Comparison of ENCODE assay signal across 22 mouse cellular contexts in the genomic region with DNA sequence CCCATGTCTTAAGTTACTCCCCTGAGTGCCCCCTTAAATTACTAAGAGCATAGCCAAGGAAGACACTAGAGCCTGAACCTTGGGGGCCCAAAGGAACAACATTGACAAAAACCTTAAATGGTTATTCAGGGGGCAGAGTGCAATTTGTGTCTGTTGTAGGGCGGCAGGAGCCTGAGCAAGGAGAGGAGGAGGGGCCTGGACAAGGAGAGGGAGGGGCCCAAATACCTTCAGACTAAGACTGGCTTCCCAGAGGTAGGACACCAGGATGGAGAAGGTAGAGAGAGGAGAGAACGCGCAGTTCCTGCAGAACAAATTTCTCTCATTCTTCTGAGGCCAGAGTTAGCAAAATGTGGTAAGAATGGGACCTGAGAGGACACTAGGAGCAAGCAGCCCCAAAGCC. TPM values are rescaled to one million over a fixed set of nuclear protein-coding genes. Genes with fewer than 3 reads are reported as not detected.
DNase-seq lines count a peak whose midpoint lies in the region; ATAC-seq and TF ChIP-seq lines count a peak whose summit lies in the region.
"Had no signal": no experiment of that assay in that cellular context is flagged by ENCODE, and none has a peak within 500 bp of the region (broad histone marks: within the 10 kb centered on the region; RNA-seq: fewer than 3 reads in every experiment).

No protein-coding gene starts in this region.

- no peak overlapping the region for H3K4me2 ChIP-seq in intestine, embryonic 15.5 days (replicated peaks)
- no peak overlapping the region for H3K4me2 ChIP-seq in intestine, postnatal 0 days (replicated peaks; ENCODE audit: low read depth)
- peak overlapping the region; percentile 15; the same call in 1 of the 2 replicates for H3K4me2 ChIP-seq in lung, embryonic 15.5 days
- H3K4me2 ChIP-seq: embryonic facial prominence, embryonic 12.5 days; forebrain, embryonic 12.5 days; heart, embryonic 12.5 days; midbrain, embryonic 12.5 days had no signal

- no peak overlapping the region for H3K9ac ChIP-seq in intestine, embryonic 15.5 days
- no peak overlapping the region for H3K9ac ChIP-seq in intestine, postnatal 0 days (ENCODE audit: low read depth, low read length)
- no peak overlapping the region for H3K9ac ChIP-seq in lung, embryonic 15.5 days
- H3K9ac ChIP-seq: embryonic facial prominence, embryonic 12.5 days; forebrain, embryonic 12.5 days; heart, embryonic 12.5 days; midbrain, embryonic 12.5 days had no signal

- DNase-seq in lung, postnatal 14 days, result no peak
- peak; percentile 38 for DNase-seq in ZHBTc4 (ENCODE audit: low read depth, low spot score)
- DNase-seq in limb, embryonic 10.5 days (ENCODE audit: low spot score), result no peak
- no peak for DNase-seq in adrenal gland, postnatal 10 days
- DNase-seq in thymus, adult 2 months, result no peak
- DNase-seq: adrenal gland, adult 2 months; cerebellum, adult 18-20 months; cerebellum, postnatal 14 days; gastrocnemius, postnatal 36 days; heart, postnatal 14 days; kidney, adult 2 months; layer of hippocampus, adult 9-11 months; thymus, postnatal 36 days had no signal

- H3K27ac ChIP-seq in intestine, embryonic 15.5 days, result no peak overlapping the region
- no peak overlapping the region for H3K27ac ChIP-seq in intestine, postnatal 0 days (ENCODE audit: low read depth, low read length)
- peak overlapping the region; percentile 85 for H3K27ac ChIP-seq in lung, embryonic 15.5 days
- peak overlapping the region; percentile 73 for H3K27ac ChIP-seq in limb, embryonic 10.5 days
- H3K27ac ChIP-seq in thymus, adult 2 months (ENCODE audit: control insufficient read depth, insufficient read depth, low read length), result no peak overlapping the region
- H3K27ac ChIP-seq: forebrain, embryonic 12.5 days; hindbrain, postnatal 0 days; midbrain, embryonic 12.5 days had no signal

- TF ChIP-seq CTCF in intestine, postnatal 0 days (IDR thresholded peaks at IDR 0.05; ENCODE audit: low read depth), result no peak
- TF ChIP-seq CTCF in thymus, adult 2 months (IDR thresholded peaks at IDR 0.05; ENCODE audit: borderline replicate concordance, control insufficient read depth, extremely low read depth, insufficient read depth, low read length, poor library complexity), result no peak

- ATAC-seq in intestine, embryonic 15.5 days, result peak; percentile 39
- ATAC-seq in intestine, postnatal 0 days, result no peak
- ATAC-seq in lung, embryonic 15.5 days (ENCODE audit: borderline replicate concordance, extremely low read depth, low FRiP score, low TSS enrichment), result no peak
- ATAC-seq: hindbrain, postnatal 0 days had no signal

- peaks cover 15% of the 10 kb centered on the region for H3K4me1 ChIP-seq in intestine, embryonic 15.5 days (replicated peaks)
- H3K4me1 ChIP-seq in intestine, postnatal 0 days (replicated peaks; ENCODE audit: control insufficient read depth, insufficient read depth, low read length), result no peaks in the 10 kb centered on the region
- H3K4me1 ChIP-seq in lung, embryonic 15.5 days, result peaks cover 28% of the 10 kb centered on the region; the same call in 1 of the 2 replicates
- H3K4me1 ChIP-seq in limb, embryonic 10.5 days, result peaks cover 30% of the 10 kb centered on the region
- no peaks in the 10 kb centered on the region for H3K4me1 ChIP-seq in thymus, adult 2 months (replicated peaks; ENCODE audit: control insufficient read depth, insufficient read depth, low read length)

- H3K27me3 ChIP-seq in intestine, embryonic 15.5 days (replicated peaks), result no peaks in the 10 kb centered on the region
- no peaks in the 10 kb centered on the region for H3K27me3 ChIP-seq in intestine, postnatal 0 days (replicated peaks; ENCODE audit: control insufficient read depth, insufficient read depth, low read length)
- no peaks in the 10 kb centered on the region for H3K27me3 ChIP-seq in lung, embryonic 15.5 days
- no peaks in the 10 kb centered on the region for H3K27me3 ChIP-seq in limb, embryonic 10.5 days (ENCODE audit: low read depth, poor library complexity, severe bottlenecking)
- H3K27me3 ChIP-seq in thymus, adult 2 months (ENCODE audit: control insufficient read depth, insufficient read depth, low read length), result no peaks in the 10 kb centered on the region
- H3K27me3 ChIP-seq: embryonic facial prominence, embryonic 12.5 days; forebrain, embryonic 12.5 days; heart, embryonic 12.5 days; midbrain, embryonic 12.5 days had no signal

- H3K36me3 ChIP-seq in intestine, embryonic 15.5 days, result no peaks in the 10 kb centered on the region
- H3K36me3 ChIP-seq in intestine, postnatal 0 days (ENCODE audit: control insufficient read depth, insufficient read depth), result no peaks in the 10 kb centered on the region
- no peaks in the 10 kb centered on the region for H3K36me3 ChIP-seq in lung, embryonic 15.5 days
- no peaks in the 10 kb centered on the region for H3K36me3 ChIP-seq in limb, embryonic 10.5 days
- H3K36me3 ChIP-seq in thymus, adult 2 months (ENCODE audit: control insufficient read depth, insufficient read depth, low read length), result no peaks in the 10 kb centered on the region
- H3K36me3 ChIP-seq: embryonic facial prominence, embryonic 12.5 days; forebrain, embryonic 12.5 days; heart, embryonic 12.5 days; midbrain, embryonic 12.5 days had no signal

- TF ChIP-seq POLR2A in thymus, adult 2 months (IDR thresholded peaks at IDR 0.05; ENCODE audit: control insufficient read depth, extremely low read depth, insufficient read depth, low read length, poor library complexity), result no peak

- WGBS in intestine, embryonic 15.5 days, result 62% methylated on average over 3 of the region's 3 CpGs
- 53% methylated on average over 3 of the region's 3 CpGs for WGBS in intestine, postnatal 0 days
- 44% methylated on average over 3 of the region's 3 CpGs for WGBS in lung, embryonic 15.5 days
- 56% methylated on average over 3 of the region's 3 CpGs for WGBS in limb, embryonic 10.5 days
- WGBS in thymus, adult 2 months, result 97% methylated on average over 3 of the region's 3 CpGs

- H3K9me3 ChIP-seq in intestine, embryonic 15.5 days, result no peaks in the 10 kb centered on the region
- no peaks in the 10 kb centered on the region for H3K9me3 ChIP-seq in intestine, postnatal 0 days (ENCODE audit: control insufficient read depth)
- H3K9me3 ChIP-seq in lung, embryonic 15.5 days, result no peaks in the 10 kb centered on the region
- H3K9me3 ChIP-seq in limb, embryonic 10.5 days (replicated peaks), result no peaks in the 10 kb centered on the region
- H3K9me3 ChIP-seq: embryonic facial prominence, embryonic 12.5 days; forebrain, embryonic 12.5 days; heart, embryonic 12.5 days; midbrain, embryonic 12.5 days had no signal

- H3K4me3 ChIP-seq in intestine, embryonic 15.5 days (replicated peaks), result no peak overlapping the region
- no peak overlapping the region for H3K4me3 ChIP-seq in intestine, postnatal 0 days (ENCODE audit: low read depth, low read length)
- H3K4me3 ChIP-seq in lung, embryonic 15.5 days, result no peak overlapping the region
- H3K4me3 ChIP-seq in limb, embryonic 10.5 days, result no peak overlapping the region
- no peak overlapping the region for H3K4me3 ChIP-seq in thymus, adult 2 months (ENCODE audit: control insufficient read depth, insufficient read depth, low read length)
- H3K4me3 ChIP-seq: embryonic facial prominence, embryonic 12.5 days; erythroblast, embryonic 14.5 days; forebrain, embryonic 12.5 days; heart, embryonic 12.5 days; midbrain, embryonic 12.5 days had no signal

RNA-seq across cellular contexts. Expression of gene Tgif2, which starts 24.4 kb away (rescaled TPM):
- 34.3 and 38.3 TPM in 2 replicates for polyA plus RNA-seq in intestine, embryonic 15.5 days (2015; fragmentation: Nextera tagmentation; extraction: Ambion mirVana)
- polyA plus RNA-seq in intestine, postnatal 0 days (2015; fragmentation: Nextera tagmentation; extraction: Ambion mirVana), result 6.4 and 7.0 TPM in 2 replicates
- polyA plus RNA-seq in lung, embryonic 15.5 days (2015; fragmentation: Nextera tagmentation; extraction: Ambion mirVana), result 55.7 and 56.1 TPM in 2 replicates
- 104 and 109 TPM in 2 replicates for polyA plus RNA-seq in limb, embryonic 10.5 days (2016; fragmentation: Nextera tagmentation; extraction: Ambion mirVana)
- 1 to 10 TPM; 8.1 to 9.7 TPM for total RNA-seq in adrenal gland, postnatal 10 days (2021)
- 28.7 and 37.2 TPM in 2 replicates for polyA plus RNA-seq in thymus, adult 2 months (2012; rRNA removed)

RNA-seq across cellular contexts. Expression of gene Myl9, which starts 40.2 kb away (rescaled TPM):
- polyA plus RNA-seq in intestine, embryonic 15.5 days (2015; fragmentation: Nextera tagmentation; extraction: Ambion mirVana), result 1,100 and 1,103 TPM in 2 replicates
- 1,325 and 1,382 TPM in 2 replicates for polyA plus RNA-seq in intestine, postnatal 0 days (2015; fragmentation: Nextera tagmentation; extraction: Ambion mirVana)
- polyA plus RNA-seq in lung, embryonic 15.5 days (2015; fragmentation: Nextera tagmentation; extraction: Ambion mirVana), result 443 and 454 TPM in 2 replicates
- 30.1 and 62.7 TPM in 2 replicates for polyA plus RNA-seq in limb, embryonic 10.5 days (2016; fragmentation: Nextera tagmentation; extraction: Ambion mirVana)
- 10 to 100 TPM; 67.9 to 90.2 TPM for total RNA-seq in adrenal gland, postnatal 10 days (2021)
- polyA plus RNA-seq in thymus, adult 2 months (2012; rRNA removed), result 32.3 and 32.4 TPM in 2 replicates

RNA-seq across cellular contexts. Expression of gene 4930518I15Rik, which starts 42.3 kb away (rescaled TPM):
- polyA plus RNA-seq in intestine, embryonic 15.5 days (2015; fragmentation: Nextera tagmentation; extraction: Ambion mirVana), result 5.3 and 6.7 TPM in 2 replicates
- polyA plus RNA-seq in intestine, postnatal 0 days (2015; fragmentation: Nextera tagmentation; extraction: Ambion mirVana), result 1.3 and 1.8 TPM in 2 replicates
- 6.0 and 7.5 TPM in 2 replicates for polyA plus RNA-seq in lung, embryonic 15.5 days (2015; fragmentation: Nextera tagmentation; extraction: Ambion mirVana)
- 9.4 and 10.7 TPM in 2 replicates for polyA plus RNA-seq in limb, embryonic 10.5 days (2016; fragmentation: Nextera tagmentation; extraction: Ambion mirVana)
- total RNA-seq in adrenal gland, postnatal 10 days (2021), result 1 to 10 TPM; 2.0 to 4.0 TPM
- polyA plus RNA-seq in thymus, adult 2 months (2012; rRNA removed), result 2.3 and 2.8 TPM in 2 replicates

RNA-seq across cellular contexts. Expression of gene Rab5if, which starts 47.5 kb away (rescaled TPM):
- polyA plus RNA-seq in intestine, embryonic 15.5 days (2015; fragmentation: Nextera tagmentation; extraction: Ambion mirVana), result 304 and 311 TPM in 2 replicates
- 272 and 279 TPM in 2 replicates for polyA plus RNA-seq in intestine, postnatal 0 days (2015; fragmentation: Nextera tagmentation; extraction: Ambion mirVana)
- polyA plus RNA-seq in lung, embryonic 15.5 days (2015; fragmentation: Nextera tagmentation; extraction: Ambion mirVana), result 186 and 190 TPM in 2 replicates
- 182 and 204 TPM in 2 replicates for polyA plus RNA-seq in limb, embryonic 10.5 days (2016; fragmentation: Nextera tagmentation; extraction: Ambion mirVana)
- 100 to 1,000 TPM; 277 to 282 TPM for total RNA-seq in adrenal gland, postnatal 10 days (2021)
- polyA plus RNA-seq in thymus, adult 2 months (2012; rRNA removed), result 113 and 160 TPM in 2 replicates

Comparison
In these comparisons a context has a peak if more than half of its experiments do, and no peak if none do; other contexts are left out.
1. H3K27ac ChIP-seq: peak in lung, embryonic 15.5 days (single experiment) and limb, embryonic 10.5 days (single experiment); none in intestine, embryonic 15.5 days (single experiment), intestine, postnatal 0 days (single experiment) and thymus, adult 2 months (single experiment).